Mouse (Mus musculus): ENCODE results near the gene Dmkn. TPM values are rescaled to one million over a fixed set of nuclear protein-coding genes. Genes with fewer than 3 reads are reported as not detected.
A peak's percentile ranks its signal among the peaks of the same experiment; 100 is the strongest.
"Not testable (repeated sequence)": the region's sequence is repeated elsewhere in the genome, so short reads cannot be mapped to it uniquely, and the experiment has no call there.

Dmkn gene
- 2.2 and 3.5 TPM in 2 replicates for total RNA-seq (2021)
- long read RNA-seq, experiment 1, partial matches to known transcripts = 0 of 5 reads
- long read RNA-seq, experiment 1, other reads (novel, unspliced or antisense) = 1 of 5 reads
- long read RNA-seq, experiment 2, partial matches to known transcripts = 0 of 2 reads
- long read RNA-seq, experiment 2, other reads (novel, unspliced or antisense) = 1 of 2 reads

GRCm38 (mm10) chr7:30763456-30763855 is at the start of gene Dmkn:
Gene Dmkn (plus strand): TSS chr7:30763756.
- no peak for DNase-seq

- DNase-seq = peak; percentile 91
Observed at GRCm38 (mm10) chr7:30717006-30717715, 46.4 kb upstream of the Dmkn start.

GRCm38 (mm10) chr7:30717716-30718046 is 45.9 kb upstream of the Dmkn start:
- DNase-seq = no peak

- no peak for DNase-seq
Observed at GRCm38 (mm10) chr7:30719669-30720068, 43.9 kb upstream of the Dmkn start.

GRCm38 (mm10) chr7:30721286-30721685 is 42.3 kb upstream of the Dmkn start:
- DNase-seq = no peak

- DNase-seq = no peak
Observed at GRCm38 (mm10) chr7:30723274-30723953, 40.1 kb upstream of the Dmkn start.

- DNase-seq = no peak
Observed at GRCm38 (mm10) chr7:30728214-30728613, 35.3 kb upstream of the Dmkn start.

- no peak for DNase-seq
Observed at GRCm38 (mm10) chr7:30728739-30729395, 34.7 kb upstream of the Dmkn start.

- DNase-seq = peak; percentile 97
Observed at GRCm38 (mm10) chr7:30729396-30730063, 34.0 kb upstream of the Dmkn start, which contains the start of gene Tmem147. Gene Tmem147 (minus strand): TSS chr7:30729540.

GRCm38 (mm10) chr7:30730064-30730722 is 33.4 kb upstream of the Dmkn start:
- not testable (repeated sequence) for DNase-seq

GRCm38 (mm10) chr7:30736211-30736610 is 27.3 kb upstream of the Dmkn start:
- no peak for DNase-seq

- not testable (repeated sequence) for DNase-seq
Observed at GRCm38 (mm10) chr7:30742570-30742969, 21.0 kb upstream of the Dmkn start.

GRCm38 (mm10) chr7:30743617-30744016 is 19.9 kb upstream of the Dmkn start, which contains the start of gene Gapdhs:
Gene Gapdhs (minus strand): TSS chr7:30743681.
- not testable (repeated sequence) for DNase-seq

GRCm38 (mm10) chr7:30744022-30744598 is 19.4 kb upstream of the Dmkn start:
- DNase-seq = peak; percentile 83

- no peak for DNase-seq
Observed at GRCm38 (mm10) chr7:30747525-30748204, 15.9 kb upstream of the Dmkn start.

- DNase-seq = no peak
Observed at GRCm38 (mm10) chr7:30749824-30750606, 13.5 kb upstream of the Dmkn start.

GRCm38 (mm10) chr7:30751086-30751669 is 12.4 kb upstream of the Dmkn start, which contains the start of gene Sbsn:
Gene Sbsn (plus strand): TSS chr7:30751471.
- peak; percentile 74 for DNase-seq

GRCm38 (mm10) chr7:30757001-30757400 is 6.6 kb upstream of the Dmkn start:
- DNase-seq = no peak

- DNase-seq = peak; percentile 87
Observed at GRCm38 (mm10) chr7:30758853-30759252, 4.7 kb upstream of the Dmkn start.

All from adrenal gland, postnatal 14 days (tissue).